Mouse (Mus musculus): ENCODE measurements around the gene Plxnd1. TPM values are rescaled to one million over a fixed set of nuclear protein-coding genes. Genes with fewer than 3 reads are reported as not detected.

Plxnd1 gene
- polyA plus RNA-seq, 1 experiment from 2014 or later: 4.2 TPM

DNA sequence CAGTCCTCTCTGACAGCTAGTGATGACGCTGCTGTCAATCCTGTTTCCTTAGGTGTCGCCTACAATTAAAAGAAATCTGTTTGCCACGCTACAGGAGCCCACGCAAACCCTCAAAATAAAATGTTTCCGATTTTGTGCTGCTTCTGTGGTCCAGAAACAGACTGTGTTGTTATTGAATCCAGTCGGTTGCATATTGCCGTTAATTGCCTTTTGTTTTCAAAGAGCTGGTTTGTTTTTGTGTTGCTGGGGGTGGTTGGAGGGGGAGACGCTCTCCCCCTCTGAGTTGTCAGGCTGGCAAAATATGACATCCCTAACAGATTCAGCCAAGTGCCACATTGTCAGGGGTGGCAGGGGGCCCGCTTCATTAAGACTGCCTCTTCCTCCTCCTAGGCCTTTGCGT lies 81.3 kb downstream of the Plxnd1 start:
- H3K4me3 ChIP-seq (ENCODE audit: low read depth, low read length): no peak overlapping the region
- no peak for ATAC-seq (ENCODE audit: low read depth)
- H3K9ac ChIP-seq (replicated peaks; ENCODE audit: low read depth, low read length): no peak overlapping the region
- no peaks in the 10 kb centered on the region for H3K4me1 ChIP-seq (ENCODE audit: control insufficient read depth, insufficient read depth, low read length)
- no peak overlapping the region for H3K4me2 ChIP-seq (ENCODE audit: low read depth, low read length)
- no peaks in the 10 kb centered on the region for H3K9me3 ChIP-seq (ENCODE audit: control insufficient read depth, low read length)
- H3K27me3 ChIP-seq (ENCODE audit: control insufficient read depth, insufficient read depth, low read length): no peaks in the 10 kb centered on the region
- no peaks in the 10 kb centered on the region for H3K36me3 ChIP-seq (ENCODE audit: control insufficient read depth, insufficient read depth, low read length)
- no peak overlapping the region for H3K27ac ChIP-seq (ENCODE audit: low read depth, low read length)
- WGBS: 84% methylated on average over 10 of the region's 10 CpGs

DNA sequence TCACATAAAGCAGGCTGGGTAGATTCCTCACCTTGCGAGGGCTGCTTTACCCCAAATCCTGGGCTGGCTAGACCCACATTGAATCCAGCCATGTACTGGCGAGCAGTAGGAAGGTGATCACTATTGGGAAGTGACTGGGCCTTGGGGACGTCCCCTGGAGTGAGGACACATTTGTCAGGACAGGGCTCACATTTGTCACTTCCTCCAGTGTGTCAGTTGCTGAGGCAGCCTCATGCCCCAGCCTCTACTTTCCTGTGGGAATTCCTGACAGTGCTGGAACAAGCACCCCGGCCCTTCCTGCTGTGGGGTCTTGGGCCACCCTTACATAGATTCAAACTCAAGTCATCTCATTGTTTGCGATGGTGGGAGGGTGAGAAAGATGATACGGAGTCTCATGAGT lies 83.0 kb downstream of the Plxnd1 start:
- Histone ChIP-seq H3K9me3 (ENCODE audit: control insufficient read depth, low read length) (no peaks in the 10 kb centered on the region), H3K9ac (replicated peaks; ENCODE audit: low read depth, low read length) (no peak overlapping the region), H3K27ac (ENCODE audit: low read depth, low read length) (no peak overlapping the region), H3K4me1 (ENCODE audit: control insufficient read depth, insufficient read depth, low read length) (no peaks in the 10 kb centered on the region), H3K27me3 (ENCODE audit: control insufficient read depth, insufficient read depth, low read length) (no peaks in the 10 kb centered on the region), H3K4me2 (ENCODE audit: low read depth, low read length) (no peak overlapping the region), H3K36me3 (ENCODE audit: control insufficient read depth, insufficient read depth, low read length) (no peaks in the 10 kb centered on the region), H3K4me3 (ENCODE audit: low read depth, low read length) (no peak overlapping the region)
- WGBS: 75% methylated on average over 6 of the region's 6 CpGs
- ATAC-seq (ENCODE audit: low read depth): no peak

- no peaks in the 10 kb centered on the region for H3K9me3 ChIP-seq (ENCODE audit: control insufficient read depth, low read length)
- H3K4me2 ChIP-seq (ENCODE audit: low read depth, low read length): no peak overlapping the region
- H3K27me3 ChIP-seq (ENCODE audit: control insufficient read depth, insufficient read depth, low read length): no peaks in the 10 kb centered on the region
- 81% methylated on average over 8 of the region's 8 CpGs for WGBS
- H3K27ac ChIP-seq (ENCODE audit: low read depth, low read length): no peak overlapping the region
- no peaks in the 10 kb centered on the region for H3K4me1 ChIP-seq (ENCODE audit: control insufficient read depth, insufficient read depth, low read length)
- no peak; the same call in 1 of the 2 replicates for ATAC-seq (ENCODE audit: low read depth)
- H3K4me3 ChIP-seq (ENCODE audit: low read depth, low read length): no peak overlapping the region
- H3K9ac ChIP-seq (replicated peaks; ENCODE audit: low read depth, low read length): no peak overlapping the region
- no peaks in the 10 kb centered on the region for H3K36me3 ChIP-seq (ENCODE audit: control insufficient read depth, insufficient read depth, low read length)
These were observed 84.9 kb downstream of the Plxnd1 start for GRCm38 (mm10) chr6:115909940-115910339.

GRCm38 (mm10) chr6:115909052-115909451 lies 85.8 kb downstream of the Plxnd1 start:
- H3K36me3 ChIP-seq (ENCODE audit: control insufficient read depth, insufficient read depth, low read length): no peaks in the 10 kb centered on the region
- no peak overlapping the region for H3K27ac ChIP-seq (ENCODE audit: low read depth, low read length)
- no peaks in the 10 kb centered on the region for H3K4me1 ChIP-seq (ENCODE audit: control insufficient read depth, insufficient read depth, low read length)
- no peak overlapping the region for H3K4me3 ChIP-seq (ENCODE audit: low read depth, low read length)
- H3K27me3 ChIP-seq (ENCODE audit: control insufficient read depth, insufficient read depth, low read length): no peaks in the 10 kb centered on the region
- no peak for ATAC-seq (ENCODE audit: low read depth)
- H3K9ac ChIP-seq (replicated peaks; ENCODE audit: low read depth, low read length): no peak overlapping the region
- H3K9me3 ChIP-seq (ENCODE audit: control insufficient read depth, low read length): no peaks in the 10 kb centered on the region
- 69% methylated on average over 3 of the region's 3 CpGs for WGBS
- no peak overlapping the region for H3K4me2 ChIP-seq (ENCODE audit: low read depth, low read length)

DNA sequence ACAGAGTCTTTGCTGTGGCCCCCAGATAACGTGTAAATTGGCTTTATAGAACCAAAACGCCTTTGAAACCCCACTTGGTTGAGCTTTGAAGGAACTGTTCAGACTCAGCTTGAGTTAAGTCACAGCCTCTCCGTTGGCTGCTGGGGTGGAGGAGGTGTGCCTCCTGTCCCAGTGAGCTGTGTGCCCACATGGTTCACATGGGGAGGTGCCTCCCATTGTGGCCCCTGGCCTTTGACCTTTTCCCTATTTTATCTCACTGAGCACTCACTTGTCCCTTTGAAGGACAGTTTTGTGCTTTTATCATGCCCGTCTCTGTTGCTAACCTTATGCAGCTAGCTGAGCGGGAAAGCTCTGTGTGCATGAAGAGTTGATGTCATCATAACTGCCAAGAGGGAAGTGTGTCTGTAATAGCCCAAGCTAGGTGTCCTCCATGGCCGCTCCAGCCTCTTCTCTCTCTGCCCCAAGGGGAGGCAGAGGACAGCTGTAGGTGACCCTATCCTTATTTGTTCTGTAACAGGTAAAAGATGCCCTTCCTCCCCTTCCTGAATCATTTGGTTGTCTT lies 86.3 kb downstream of the Plxnd1 start:
- no peak overlapping the region for H3K4me2 ChIP-seq (ENCODE audit: low read depth, low read length)
- 53% methylated on average over 6 of the region's 6 CpGs for WGBS
- no peak overlapping the region for H3K27ac ChIP-seq (ENCODE audit: low read depth, low read length)
- H3K9me3 ChIP-seq (ENCODE audit: control insufficient read depth, low read length): no peaks in the 10 kb centered on the region
- H3K27me3 ChIP-seq (ENCODE audit: control insufficient read depth, insufficient read depth, low read length): no peaks in the 10 kb centered on the region
- no peaks in the 10 kb centered on the region for H3K36me3 ChIP-seq (ENCODE audit: control insufficient read depth, insufficient read depth, low read length)
- H3K4me3 ChIP-seq (ENCODE audit: low read depth, low read length): no peak overlapping the region
- no peaks in the 10 kb centered on the region for H3K4me1 ChIP-seq (ENCODE audit: control insufficient read depth, insufficient read depth, low read length)
- no peak overlapping the region for H3K9ac ChIP-seq (replicated peaks; ENCODE audit: low read depth, low read length)
- no peak for ATAC-seq (ENCODE audit: low read depth)

- WGBS: 93% methylated on average over 2 of the region's 2 CpGs
- Histone ChIP-seq H3K36me3 (ENCODE audit: control insufficient read depth, insufficient read depth, low read length) (no peaks in the 10 kb centered on the region), H3K9ac (replicated peaks; ENCODE audit: low read depth, low read length) (no peak overlapping the region), H3K9me3 (ENCODE audit: control insufficient read depth, low read length) (no peaks in the 10 kb centered on the region), H3K27ac (ENCODE audit: low read depth, low read length) (no peak overlapping the region), H3K27me3 (ENCODE audit: control insufficient read depth, insufficient read depth, low read length) (no peaks in the 10 kb centered on the region), H3K4me3 (ENCODE audit: low read depth, low read length) (no peak overlapping the region), H3K4me2 (ENCODE audit: low read depth, low read length) (no peak overlapping the region), H3K4me1 (ENCODE audit: control insufficient read depth, insufficient read depth, low read length) (no peaks in the 10 kb centered on the region)
- no peak for ATAC-seq (ENCODE audit: low read depth)
These were observed 87.9 kb downstream of the Plxnd1 start for GRCm38 (mm10) chr6:115906871-115907270.

DNA sequence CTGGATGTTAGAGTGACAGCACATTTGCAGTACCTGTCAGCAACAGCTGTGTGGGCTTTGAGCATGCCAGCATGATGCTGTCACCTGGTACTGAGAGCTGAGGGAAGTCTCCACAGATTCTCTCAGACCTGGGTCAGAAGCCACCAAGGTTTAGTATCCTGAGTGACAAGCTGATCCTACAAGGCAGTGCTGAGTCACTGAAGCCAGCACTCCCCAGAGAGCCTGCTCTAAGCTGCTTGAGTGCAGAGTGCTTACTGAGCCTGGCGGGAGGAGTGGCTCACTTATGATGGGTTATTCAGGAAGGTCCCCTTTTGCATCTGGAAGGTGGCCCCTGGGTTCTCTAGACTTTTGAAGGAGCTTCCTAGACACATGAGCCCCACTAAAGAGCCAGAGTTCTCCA lies 88.3 kb downstream of the Plxnd1 start:
- Histone ChIP-seq H3K27me3 (ENCODE audit: control insufficient read depth, insufficient read depth, low read length) (no peaks in the 10 kb centered on the region), H3K4me2 (ENCODE audit: low read depth, low read length) (no peak overlapping the region), H3K36me3 (ENCODE audit: control insufficient read depth, insufficient read depth, low read length) (no peaks in the 10 kb centered on the region), H3K9me3 (ENCODE audit: control insufficient read depth, low read length) (no peaks in the 10 kb centered on the region), H3K9ac (replicated peaks; ENCODE audit: low read depth, low read length) (no peak overlapping the region), H3K4me1 (ENCODE audit: control insufficient read depth, insufficient read depth, low read length) (no peaks in the 10 kb centered on the region), H3K27ac (ENCODE audit: low read depth, low read length) (no peak overlapping the region), H3K4me3 (ENCODE audit: low read depth, low read length) (no peak overlapping the region)
- no peak for ATAC-seq (ENCODE audit: low read depth)
- 85% methylated on average over 1 of the region's 1 CpGs for WGBS

DNA sequence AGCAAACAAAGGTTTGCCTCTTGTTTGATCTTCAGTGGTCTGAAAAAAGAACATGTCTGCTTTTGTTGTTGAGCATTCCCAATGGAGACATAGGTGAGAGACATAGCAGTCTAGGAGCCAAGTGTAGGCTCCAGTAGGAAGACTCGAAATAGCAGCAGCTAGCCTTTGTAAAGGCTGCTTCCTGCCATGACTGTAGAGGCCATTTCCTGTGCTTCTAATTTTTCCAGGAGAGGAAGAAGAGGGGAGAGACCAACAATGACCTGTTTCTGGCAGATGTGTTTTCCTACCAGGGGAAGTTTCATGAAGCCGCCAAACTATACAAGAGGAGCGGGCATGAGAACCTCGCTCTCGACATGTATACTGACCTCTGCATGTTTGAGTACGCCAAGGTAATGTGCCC lies 89.2 kb downstream of the Plxnd1 start:
- Histone ChIP-seq H3K27ac (ENCODE audit: low read depth, low read length) (no peak overlapping the region), H3K9ac (replicated peaks; ENCODE audit: low read depth, low read length) (no peak overlapping the region), H3K4me1 (ENCODE audit: control insufficient read depth, insufficient read depth, low read length) (no peaks in the 10 kb centered on the region), H3K4me3 (ENCODE audit: low read depth, low read length) (no peak overlapping the region), H3K9me3 (ENCODE audit: control insufficient read depth, low read length) (no peaks in the 10 kb centered on the region), H3K36me3 (ENCODE audit: control insufficient read depth, insufficient read depth, low read length) (no peaks in the 10 kb centered on the region), H3K27me3 (ENCODE audit: control insufficient read depth, insufficient read depth, low read length) (no peaks in the 10 kb centered on the region), H3K4me2 (ENCODE audit: low read depth, low read length) (no peak overlapping the region)
- ATAC-seq (ENCODE audit: low read depth): no peak
- 87% methylated on average over 6 of the region's 6 CpGs for WGBS
